Mouse (Mus musculus) testis, postnatal 14 days (tissue): Measurements from ENCODE around the gene Lmo1.

ENCODE experiments used
- DNase-seq: peaks from one replicate; pipeline ENCODE4 v3.0.0; 2021; ENCODE audit warnings: low spot score

Gene Lmo1

GRCm38 (mm10) chr7:109174949-109175669, at the start of gene Lmo1:
Gene Lmo1 (minus strand): TSS chr7:109175207.
- DNase-seq, result peak; percentile 26

GRCm38 (mm10) chr7:109221716-109222110, 46.7 kb upstream of the Lmo1 start:
- DNase-seq, result no peak

DNA sequence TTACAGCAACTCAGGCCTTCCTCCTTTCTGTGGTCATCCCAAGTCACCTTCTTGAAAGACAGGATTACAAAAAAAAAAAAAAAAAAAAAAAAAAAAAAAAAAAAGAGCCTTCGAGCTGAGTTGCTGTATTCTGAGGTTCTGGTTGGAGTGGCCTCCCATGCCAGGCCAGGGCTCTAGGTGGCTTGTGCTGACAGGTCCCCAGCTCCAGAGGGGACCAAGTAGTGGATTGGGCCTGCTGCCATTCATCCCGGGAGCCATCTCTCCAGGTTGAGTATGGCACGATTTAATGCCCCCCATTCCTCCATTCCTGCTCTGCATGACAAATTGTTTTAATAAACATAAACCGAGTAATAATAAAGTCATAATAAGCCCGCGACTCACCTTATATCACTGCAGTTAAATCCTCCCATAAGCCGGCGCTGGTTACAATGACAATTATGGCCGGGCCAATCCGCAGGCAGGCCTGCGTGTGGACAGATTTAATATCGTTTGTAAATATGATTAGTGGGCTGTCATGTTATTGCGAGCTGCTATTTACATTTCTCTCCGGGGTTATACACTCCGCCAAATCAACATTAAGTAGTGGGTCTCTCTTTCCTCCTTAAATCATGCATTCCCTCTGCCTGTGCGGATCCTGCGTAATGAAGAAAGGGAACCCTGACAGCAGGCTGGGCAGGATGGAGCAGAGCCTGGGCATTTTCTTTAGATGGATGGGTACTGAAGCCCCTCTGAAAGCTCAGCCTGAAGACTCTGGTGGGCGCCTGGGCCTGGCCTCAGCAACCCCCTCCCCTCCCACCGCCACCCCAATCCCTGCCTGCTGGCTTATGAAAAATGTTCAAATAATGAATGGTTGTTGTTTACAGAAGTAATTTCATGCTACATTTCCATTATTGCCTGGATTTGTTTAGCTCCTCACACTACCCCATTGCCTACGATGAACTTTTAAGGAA, 46.0 kb upstream of the Lmo1 start:
- DNase-seq, result no peak

DNA sequence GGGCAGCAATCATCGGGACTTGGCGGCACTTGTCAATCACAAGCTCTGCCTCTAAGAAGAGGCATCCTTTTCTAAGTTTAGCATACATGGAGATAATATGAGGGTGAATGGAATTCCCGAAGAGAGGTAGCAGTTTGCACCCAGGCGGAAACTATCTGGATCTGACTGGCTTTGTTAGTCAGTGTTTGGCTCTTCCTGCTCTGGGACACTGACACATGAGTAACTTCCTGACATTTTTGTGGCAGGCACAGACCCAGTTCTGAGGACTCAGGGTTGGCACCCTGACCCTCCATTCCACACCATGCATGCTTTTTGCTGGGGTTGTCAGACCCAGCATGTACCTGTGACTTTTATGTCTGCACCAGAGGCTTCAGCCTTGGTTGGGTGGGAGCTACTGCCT, 45.0 kb upstream of the Lmo1 start:
- no peak for DNase-seq

GRCm38 (mm10) chr7:109218977-109219271, 43.9 kb upstream of the Lmo1 start:
- DNase-seq, result no peak

GRCm38 (mm10) chr7:109218130-109218976, 43.3 kb upstream of the Lmo1 start:
- DNase-seq, result peak; percentile 55

GRCm38 (mm10) chr7:109209804-109210203, 34.8 kb upstream of the Lmo1 start:
- no peak for DNase-seq

GRCm38 (mm10) chr7:109207811-109208210, 32.8 kb upstream of the Lmo1 start:
- DNase-seq, result no peak

- DNase-seq, result no peak
Measured at GRCm38 (mm10) chr7:109206358-109206757, 31.4 kb upstream of the Lmo1 start.

- DNase-seq, result no peak
Measured at GRCm38 (mm10) chr7:109203140-109203539, 28.1 kb upstream of the Lmo1 start.

- DNase-seq, result no peak
Measured at GRCm38 (mm10) chr7:109200559-109200958, 25.6 kb upstream of the Lmo1 start.

DNA sequence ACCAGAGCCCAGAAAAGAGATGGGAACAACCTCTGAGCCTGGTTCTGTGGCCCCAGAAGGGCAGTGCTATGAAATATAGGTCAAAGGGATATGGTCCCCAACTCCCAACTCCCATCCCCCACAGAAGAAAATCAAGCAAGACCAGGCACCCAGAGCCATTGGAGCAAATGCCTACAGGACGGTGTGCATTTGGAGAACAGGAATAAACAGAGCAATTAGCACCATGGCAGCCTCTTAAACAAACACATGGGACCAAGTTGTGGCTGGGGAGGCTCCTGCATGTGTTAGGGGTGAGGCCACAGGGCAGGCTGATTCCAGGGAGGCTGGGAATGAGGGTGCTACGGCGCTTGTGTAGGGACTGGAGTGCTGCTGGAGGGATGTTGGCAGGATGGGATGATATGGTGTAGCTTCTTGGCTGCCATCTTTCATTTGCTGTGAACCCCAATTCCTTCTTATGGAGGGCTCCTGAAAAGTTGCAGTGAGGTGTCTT, 22.2 kb upstream of the Lmo1 start:
- DNase-seq, result no peak

DNA sequence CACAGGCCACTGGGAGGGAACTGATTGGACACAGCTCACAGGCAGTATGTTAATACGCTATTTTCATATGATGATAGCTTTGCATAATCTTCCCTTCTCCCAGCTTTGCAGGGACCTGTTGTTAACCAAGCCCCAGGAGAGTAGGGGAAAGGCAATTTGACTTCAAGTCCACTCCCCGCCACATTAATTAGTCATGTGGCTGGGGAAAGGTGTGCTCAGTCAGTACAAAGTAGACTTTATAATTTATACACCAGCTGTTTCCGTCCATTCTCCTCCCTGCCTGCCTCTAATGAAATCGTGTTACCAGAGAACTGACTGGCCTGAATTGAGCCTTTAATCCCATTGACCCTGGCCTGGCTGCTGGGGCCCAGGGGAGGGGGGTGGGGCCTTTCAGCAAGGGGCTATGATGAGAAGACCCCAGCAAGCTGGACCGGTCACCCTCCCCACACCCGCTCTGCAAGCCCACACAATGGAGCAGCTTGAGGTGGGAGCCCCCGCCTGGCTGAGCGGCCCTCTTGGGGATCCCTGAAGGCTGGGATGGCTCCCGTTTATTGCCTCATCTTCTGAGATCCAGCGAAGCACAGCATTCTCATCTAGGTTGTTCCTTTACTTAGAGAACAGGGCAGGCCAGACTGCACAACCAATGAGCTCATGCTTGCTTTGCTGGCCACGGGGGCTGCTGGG, 21.5 kb upstream of the Lmo1 start:
- no peak for DNase-seq

DNA sequence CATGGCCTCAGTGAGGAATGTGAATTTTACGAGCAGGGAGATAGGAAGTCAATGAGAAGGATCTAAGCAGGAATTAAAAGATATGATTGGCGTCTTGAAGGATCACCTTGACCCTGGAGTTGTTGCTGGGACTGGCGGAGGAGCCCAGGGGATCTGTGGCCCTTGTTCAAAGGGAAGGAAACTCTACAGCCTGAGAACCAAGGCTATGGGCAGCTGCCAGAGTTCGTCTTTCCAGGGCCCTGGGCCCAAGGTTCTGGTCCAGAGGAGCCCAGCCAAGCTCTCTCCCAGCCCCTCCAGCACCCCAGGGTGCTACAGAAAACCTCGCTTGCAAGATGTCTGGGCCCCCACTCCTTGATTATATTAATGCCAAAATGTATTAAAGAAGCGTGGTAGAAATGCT, 21.0 kb upstream of the Lmo1 start:
- DNase-seq, result no peak

- DNase-seq, result no peak
Measured at GRCm38 (mm10) chr7:109194850-109195249, 19.8 kb upstream of the Lmo1 start.

DNA sequence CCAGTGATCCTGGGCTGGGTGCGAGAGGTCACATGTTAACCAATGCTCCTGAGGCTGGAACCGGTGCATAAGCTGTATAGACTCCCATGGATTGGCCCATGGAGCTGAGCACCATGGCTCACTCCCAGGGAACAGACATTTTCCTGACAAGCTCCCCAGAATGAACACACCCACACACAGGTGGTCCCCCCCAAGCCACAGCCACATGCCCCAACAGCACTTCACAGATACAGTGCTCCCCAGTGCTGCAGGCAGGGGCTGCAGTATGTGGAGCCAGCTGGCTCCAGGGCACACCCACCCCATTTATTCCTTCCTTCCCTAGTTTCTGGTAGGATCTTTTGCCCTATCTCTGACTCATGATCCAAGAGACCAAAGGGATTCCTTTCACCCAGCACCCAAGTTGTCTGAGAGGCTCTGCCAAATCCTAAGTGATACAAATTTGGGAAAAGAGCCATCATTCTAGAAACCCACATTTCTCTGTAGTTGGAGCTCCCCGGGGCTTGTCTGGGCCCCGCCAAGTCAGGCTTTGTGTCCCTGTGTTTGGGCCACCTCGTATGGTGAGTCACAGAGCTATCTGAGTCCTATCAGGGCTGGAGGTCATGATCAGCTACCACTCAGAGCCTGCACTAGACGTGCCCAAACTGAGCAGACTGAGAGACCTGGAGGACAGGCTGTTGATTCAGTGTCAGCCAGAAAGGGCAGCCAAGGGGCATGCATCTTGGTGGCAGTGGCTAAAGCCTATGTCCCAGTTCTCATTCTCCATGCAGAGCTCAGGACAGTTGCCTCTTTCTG, 12.4 kb upstream of the Lmo1 start:
- no peak for DNase-seq

DNA sequence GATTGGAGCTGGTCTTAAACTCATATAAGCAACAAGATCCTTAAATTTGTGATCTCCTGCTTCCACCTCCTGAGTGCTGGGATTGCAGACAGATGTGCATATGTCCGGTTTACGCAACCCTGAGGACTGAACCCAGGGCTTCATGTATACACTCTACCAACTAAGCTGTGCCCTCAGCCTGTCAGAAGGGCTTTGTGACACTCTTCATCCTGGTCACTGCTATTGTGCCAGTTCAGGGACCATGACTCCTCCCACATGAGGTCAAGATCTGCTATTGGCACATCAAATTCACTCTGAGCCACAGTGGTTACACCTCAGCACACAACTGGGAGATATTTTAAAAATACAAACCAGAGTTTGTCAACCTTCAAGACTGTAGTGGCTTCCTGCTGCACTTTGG, 11.0 kb upstream of the Lmo1 start:
- DNase-seq, result no peak

GRCm38 (mm10) chr7:109185564-109185963, 10.6 kb upstream of the Lmo1 start:
- no peak for DNase-seq

GRCm38 (mm10) chr7:109176688-109177087, 1.7 kb upstream of the Lmo1 start:
- DNase-seq, result no peak

GRCm38 (mm10) chr7:109175670-109176625, 941 bp upstream of the Lmo1 start:
- DNase-seq, result no peak
